Mouse (Mus musculus): ENCODE measurements around the gene Notch1.

The Notch1 gene

GRCm38 (mm10) chr2:26541258-26541910 is 24.9 kb upstream of the Notch1 start:
- ChIA-PET POLR2A (interaction anchor here in 3 of 4 experiments (0.6 to 3.2 kb wide), 25 partner anchors 9 to 696 kb away, joined by 3 to 15 read pairs (median 3); partner anchors contain the start of genes Notch1 (in 1 of the 3) and Sec16a (in 1 of the 3)), CTCF (interaction anchor here in 2 of 4 experiments (0.6 to 0.7 kb wide), 5 partner anchors 17 to 32 kb away, joined by 3 to 4 read pairs (median 3); no protein-coding TSS in a partner anchor)

GRCm38 (mm10) chr2:26540721-26541120 is 24.3 kb upstream of the Notch1 start:
- ChIA-PET CTCF (interaction anchor here in 2 of 4 experiments (0.6 kb wide), 3 partner anchors 17 to 48 kb away, joined by 3 to 4 read pairs (median 3); no protein-coding TSS in a partner anchor), POLR2A (interaction anchor here in 3 of 4 experiments (0.7 to 3.2 kb wide), 20 partner anchors 10 to 139 kb away, joined by 3 to 15 read pairs (median 4); partner anchors contain the start of genes Notch1 (in 1 of the 3) and Sec16a (in 1 of the 3))

GRCm38 (mm10) chr2:26539516-26539915 is 23.1 kb upstream of the Notch1 start:
- POLR2A ChIA-PET, result interaction anchor here in 3 of 4 experiments (0.6 to 3.2 kb wide), 14 partner anchors 10 to 95 kb away, joined by 3 to 15 read pairs (median 4); partner anchors contain the start of genes Notch1 (in 1 of the 3) and Sec16a (in 1 of the 3)

GRCm38 (mm10) chr2:26535517-26536045 is 19.1 kb upstream of the Notch1 start:
- CTCF ChIA-PET, result interaction anchor here in 2 of 4 experiments (0.6 to 1.9 kb wide), 4 partner anchors 52 to 382 kb away, joined by 3 to 10 read pairs (median 4); partner anchors contain the start of genes Agpat2 (in 1 of the 2) and Inpp5e (in 1 of the 2)

More at GRCm38 (mm10) chr2:26539516-26539915, 23.1 kb upstream of the Notch1 start:
- CTCF ChIA-PET, result interaction anchor here in 1 of 4 experiments (0.5 kb wide), 1 partner anchor 458 kb away, joined by 6 read pairs; no protein-coding TSS in a partner anchor

GRCm38 (mm10) chr2:26534616-26535015 is 18.2 kb upstream of the Notch1 start:
- POLR2A ChIA-PET, result interaction anchor here in 3 of 4 experiments (0.9 to 3.0 kb wide), 8 partner anchors 8 to 126 kb away, joined by 3 to 20 read pairs (median 6); partner anchors contain the start of gene Inpp5e (in 1 of the 3)
- CTCF ChIA-PET, result interaction anchor here in 1 of 4 experiments (1.9 kb wide), 1 partner anchor 126 kb away, joined by 5 read pairs; the partner anchor contains the start of gene Inpp5e

More at GRCm38 (mm10) chr2:26535517-26536045, 19.1 kb upstream of the Notch1 start:
- POLR2A ChIA-PET, result interaction anchor here in 3 of 4 experiments (0.8 to 3.0 kb wide), 11 partner anchors 9 to 127 kb away, joined by 3 to 20 read pairs (median 5); partner anchors contain the start of genes Inpp5e (in 1 of the 3) and Sec16a (in 1 of the 3)

- CTCF ChIA-PET, result interaction anchor here in 1 of 4 experiments (0.5 kb wide), 1 partner anchor 28 kb away, joined by 3 read pairs; no protein-coding TSS in a partner anchor
- POLR2A ChIA-PET, result interaction anchor here in 2 of 4 experiments (2.4 to 3.0 kb wide), 4 partner anchors 8 to 76 kb away, joined by 6 to 20 read pairs (median 17); no protein-coding TSS in a partner anchor
Measured at GRCm38 (mm10) chr2:26534161-26534560, 17.7 kb upstream of the Notch1 start.

- ChIA-PET CTCF (no interaction called here), POLR2A (no interaction called here)
Measured at GRCm38 (mm10) chr2:26533249-26533648, 16.8 kb upstream of the Notch1 start.

GRCm38 (mm10) chr2:26531829-26532228 is 15.4 kb upstream of the Notch1 start:
- POLR2A ChIA-PET, result interaction anchor here in 1 of 4 experiments (0.7 kb wide), 1 partner anchor 23 kb away, joined by 9 read pairs; no protein-coding TSS in a partner anchor
- CTCF ChIA-PET, result interaction anchor here in 1 of 4 experiments (0.6 kb wide), 1 partner anchor 1105 kb away, joined by 4 read pairs; no protein-coding TSS in a partner anchor

- ChIA-PET POLR2A (interaction anchor here in 1 of 4 experiments (0.9 kb wide), 1 partner anchor 22 kb away, joined by 4 read pairs; no protein-coding TSS in a partner anchor), CTCF (no interaction called here)
Measured at GRCm38 (mm10) chr2:26529881-26530280, 13.4 kb upstream of the Notch1 start.

- ChIA-PET POLR2A (interaction anchor here in 1 of 4 experiments (0.9 kb wide), 1 partner anchor 22 kb away, joined by 4 read pairs; no protein-coding TSS in a partner anchor), CTCF (interaction anchor here in 1 of 4 experiments (0.6 kb wide), 1 partner anchor 598 kb away, joined by 4 read pairs; no protein-coding TSS in a partner anchor)
Measured at GRCm38 (mm10) chr2:26529221-26529805, 12.8 kb upstream of the Notch1 start.

- ChIA-PET CTCF (interaction anchor here in 2 of 4 experiments (0.5 to 1.2 kb wide), 3 partner anchors 52 to 865 kb away, joined by 3 to 9 read pairs (median 3); partner anchors contain the start of gene Inpp5e (in 1 of the 2)), POLR2A (interaction anchor here in 3 of 4 experiments (0.6 to 3.4 kb wide), 20 partner anchors 8 to 112 kb away, joined by 3 to 23 read pairs (median 3); partner anchors contain the start of gene Sec16a (in 2 of the 3))
Measured at GRCm38 (mm10) chr2:26526443-26527257, 10.2 kb upstream of the Notch1 start.

- ChIA-PET CTCF (interaction anchor here in 2 of 4 experiments (1.0 to 1.2 kb wide), 3 partner anchors 21 to 117 kb away, joined by 3 read pairs; partner anchors contain the start of gene Inpp5e (in 1 of the 2)), POLR2A (interaction anchor here in 3 of 4 experiments (0.7 to 3.4 kb wide), 16 partner anchors 10 to 80 kb away, joined by 3 to 23 read pairs (median 4); partner anchors contain the start of gene Sec16a (in 1 of the 3))
Measured at GRCm38 (mm10) chr2:26525355-26526018, 9.0 kb upstream of the Notch1 start.

GRCm38 (mm10) chr2:26522327-26522726 is 5.9 kb upstream of the Notch1 start:
- ChIA-PET CTCF (interaction anchor here in 1 of 4 experiments (0.9 kb wide), 1 partner anchor 18 kb away, joined by 3 read pairs; no protein-coding TSS in a partner anchor), POLR2A (interaction anchor here in 2 of 4 experiments (0.9 to 9.3 kb wide), 5 partner anchors 15 to 77 kb away, joined by 3 to 104 read pairs (median 5); partner anchors contain the start of gene Sec16a (in 1 of the 2))

GRCm38 (mm10) chr2:26519753-26520152 is 3.3 kb upstream of the Notch1 start:
- ChIA-PET CTCF (no interaction called here), POLR2A (interaction anchor here in 2 of 4 experiments (1.2 to 9.3 kb wide), 4 partner anchors 14 to 60 kb away, joined by 3 to 104 read pairs (median 7); no protein-coding TSS in a partner anchor)

GRCm38 (mm10) chr2:26516987-26517386 is 524 bp upstream of the Notch1 start:
- CTCF ChIA-PET, result no interaction called here
- POLR2A ChIA-PET, result interaction anchor here in 3 of 4 experiments (0.6 to 9.3 kb wide), 17 partner anchors 8 to 198 kb away, joined by 3 to 104 read pairs (median 4); partner anchors contain the start of gene Inpp5e (in 1 of the 3)

- ChIA-PET CTCF (interaction anchor here in 1 of 4 experiments (1.3 kb wide), 1 partner anchor 11 kb away, joined by 3 read pairs; no protein-coding TSS in a partner anchor), POLR2A (interaction anchor here in 3 of 4 experiments (0.7 to 9.3 kb wide), 13 partner anchors 8 to 88 kb away, joined by 3 to 104 read pairs (median 3); partner anchors contain the start of gene Agpat2 (in 1 of the 3))
Measured at GRCm38 (mm10) chr2:26515335-26515734, 1.1 kb downstream of the Notch1 start.
